Comparison of ENCODE assay signal across 8 mouse cellular contexts in the genomic region with DNA sequence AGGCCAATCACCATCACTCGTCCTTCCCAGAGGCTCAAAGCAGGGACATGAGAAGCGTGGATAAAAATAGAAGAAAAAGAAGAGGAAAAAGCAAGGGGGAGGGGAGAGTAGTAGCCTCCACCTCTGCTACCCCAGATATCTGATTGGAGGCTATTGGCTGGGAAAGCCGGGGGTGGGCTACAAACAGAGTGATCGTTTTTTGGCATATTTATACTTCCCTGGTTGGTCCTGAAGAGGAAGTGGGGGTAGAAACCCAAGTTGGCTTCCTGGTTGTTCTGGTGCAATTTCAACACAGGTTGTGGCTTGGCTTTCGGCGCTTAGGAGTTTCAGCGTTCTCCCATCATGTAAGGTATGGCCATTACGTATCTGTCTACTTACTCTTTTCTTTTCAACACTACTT. TPM values are rescaled to one million over a fixed set of nuclear protein-coding genes. Genes with fewer than 3 reads are reported as not detected.
DNase-seq lines count a peak whose midpoint lies in the region; ATAC-seq and TF ChIP-seq lines count a peak whose summit lies in the region.

A gene (plus strand): TSS at position 234 of the 400 bp plus-strand sequence.

- peak; percentile 33 for DNase-seq in adrenal gland, adult 2 months
- DNase-seq in adrenal gland, adult 18-20 months (ENCODE audit: low spot score in 2 of 2): no peak
- no peak for DNase-seq in ES-E14 (ENCODE audit: low read depth, low spot score)
- no peak for DNase-seq in heart, postnatal 25 days (ENCODE audit: low spot score)
- DNase-seq in midbrain, postnatal 0 days (ENCODE audit: low spot score): peak; percentile 9
- DNase-seq in right cerebral cortex, postnatal 25 days: no peak

- intact Hi-C loops in heart, postnatal 25 days (cut with DNase I): loop anchor here (5.0 kb wide), 1 partner anchor 41 kb away; a partner anchor contains a TSS

- peaks cover 0 to 3% of the 10 kb centered on the region in 2 experiments; a peak in 1 of 4 replicates for H3K4me1 ChIP-seq in ES-E14 (ENCODE audit: control insufficient read depth in 2 of 2, insufficient read depth in 2 of 2, low read length in 2 of 2, poor library complexity in 1 of 2)
- peaks cover 82% of the 10 kb centered on the region for H3K4me1 ChIP-seq in erythroblast, embryonic 14.5 days (ENCODE audit: control insufficient read depth)
- peaks cover 7% of the 10 kb centered on the region for H3K4me1 ChIP-seq in limb, embryonic 15.5 days
- H3K4me1 ChIP-seq in midbrain, postnatal 0 days (ENCODE audit: insufficient read depth, low read length): peaks cover 18% of the 10 kb centered on the region

- WGBS in limb, embryonic 15.5 days: 5% methylated on average over 8 of the region's 8 CpGs
- 34% methylated on average over 8 of the region's 8 CpGs for WGBS in midbrain, postnatal 0 days

- no peak for TF ChIP-seq CTCF in midbrain, postnatal 0 days (IDR thresholded peaks at IDR 0.05)

- ATAC-seq in limb, embryonic 15.5 days (ENCODE audit: insufficient number of reproducible peaks, low FRiP score, low TSS enrichment, low read depth): no peak
- ATAC-seq in midbrain, postnatal 0 days (ENCODE audit: low FRiP score): no peak

- peak within 1 kb of the TSS; percentile 87 for H3K9ac ChIP-seq in ES-E14 (ENCODE audit: insufficient read depth, low read depth, low read length, poor library complexity, severe bottlenecking)
- peak within 1 kb of the TSS; percentile 86 for H3K9ac ChIP-seq in limb, embryonic 15.5 days
- H3K9ac ChIP-seq in midbrain, postnatal 0 days (replicated peaks; ENCODE audit: low read length, poor library complexity, severe bottlenecking): peak within 1 kb of the TSS; percentile 99

- no peak within 1 kb of the TSS for H3K27ac ChIP-seq in ES-E14 (ENCODE audit: insufficient read depth, low read depth, low read length, poor library complexity, severe bottlenecking)
- peak within 1 kb of the TSS; percentile 94 for H3K27ac ChIP-seq in limb, embryonic 15.5 days
- peak within 1 kb of the TSS; percentile 99 for H3K27ac ChIP-seq in midbrain, postnatal 0 days (ENCODE audit: low read depth, low read length)

- in situ Hi-C loops in ES-E14 (cut with MboI; ENCODE audit: low sequenced_read_pairs in 2 of 2, unreplicated experiment in 2 of 2): no loop called here

- no peaks in the 10 kb centered on the region for H3K9me3 ChIP-seq in ES-E14 (ENCODE audit: control insufficient read depth, insufficient read depth, low read depth, low read length)
- no peaks in the 10 kb centered on the region for H3K9me3 ChIP-seq in erythroblast, embryonic 14.5 days (ENCODE audit: control insufficient read depth, low read length)
- no peaks in the 10 kb centered on the region for H3K9me3 ChIP-seq in limb, embryonic 15.5 days
- no peaks in the 10 kb centered on the region for H3K9me3 ChIP-seq in midbrain, postnatal 0 days (ENCODE audit: low read length)

- peak within 1 kb of the TSS; percentile 70 for H3K4me2 ChIP-seq in limb, embryonic 15.5 days
- H3K4me2 ChIP-seq in midbrain, postnatal 0 days (ENCODE audit: low read depth, low read length, poor library complexity, severe bottlenecking): peak within 1 kb of the TSS; percentile 61

- H3K36me3 ChIP-seq in ES-E14 (ENCODE audit: control insufficient read depth, insufficient read depth, low read length, poor library complexity, severe bottlenecking): no peaks in the 10 kb centered on the region
- H3K36me3 ChIP-seq in erythroblast, embryonic 14.5 days (ENCODE audit: control insufficient read depth): peaks cover 24% of the 10 kb centered on the region
- peaks cover 7% of the 10 kb centered on the region; the same call in 1 of the 2 replicates for H3K36me3 ChIP-seq in limb, embryonic 15.5 days
- no peaks in the 10 kb centered on the region for H3K36me3 ChIP-seq in midbrain, postnatal 0 days (ENCODE audit: insufficient read depth, low read length)

- no peaks in the 10 kb centered on the region for H3K27me3 ChIP-seq in erythroblast, embryonic 14.5 days (ENCODE audit: control insufficient read depth)
- no peaks in the 10 kb centered on the region for H3K27me3 ChIP-seq in limb, embryonic 15.5 days
- H3K27me3 ChIP-seq in midbrain, postnatal 0 days (ENCODE audit: insufficient read depth, low read length): no peaks in the 10 kb centered on the region

- H3K4me3 ChIP-seq in ES-E14 (ENCODE audit: insufficient read depth in 1 of 2, low read depth in 1 of 2, low read length in 2 of 2, poor library complexity in 1 of 2, severe bottlenecking in 1 of 2): peak within 1 kb of the TSS; percentile 69 to 93
- H3K4me3 ChIP-seq in erythroblast, embryonic 14.5 days (replicated peaks): peak within 1 kb of the TSS; percentile 87
- H3K4me3 ChIP-seq in limb, embryonic 15.5 days: peak within 1 kb of the TSS; percentile 85
- peak within 1 kb of the TSS; percentile 85 for H3K4me3 ChIP-seq in midbrain, postnatal 0 days (ENCODE audit: low read depth, low read length)

TF ChIP-seq in ES-E14, 5 proteins besides CTCF, POLR2A, EP300 and RAD21:
- no peak for TF ChIP-seq HCFC1 (IDR thresholded peaks at IDR 0.05; ENCODE audit: borderline replicate concordance, insufficient read depth, low read length)
- TF ChIP-seq ZC3H11A (IDR thresholded peaks at IDR 0.05; ENCODE audit: borderline replicate concordance, low read depth, low read length): no peak
- TF ChIP-seq MAFK (IDR thresholded peaks at IDR 0.05; ENCODE audit: insufficient read depth, low read depth, low read length): no peak

RNA-seq across cellular contexts. Expression of the gene that starts here (rescaled TPM):
- total RNA-seq in adrenal gland, adult 2 months (2021): 10 to 100 TPM in 1 of 2 experiments, 1 to 10 TPM in 1; 5.3 to 14.1 TPM
- 1.3 and 1.7 TPM in 2 replicates for polyA plus RNA-seq in adrenal gland, adult 2 months (2012; rRNA removed)
- 1 to 10 TPM; 5.9 to 6.0 TPM for total RNA-seq in adrenal gland, adult 18-20 months (2021)
- 2.7 and 5.0 TPM in 2 replicates for total RNA-seq in ES-E14 (2012; rRNA removed)
- 0.05 and 0.09 TPM in 2 replicates for polyA plus RNA-seq in erythroblast, embryonic 14.5 days (2012)
- 10 to 100 TPM; 39.1 to 45.6 TPM for total RNA-seq in heart, postnatal 25 days (2021)
- polyA plus RNA-seq in limb, embryonic 15.5 days (2015; fragmentation: Nextera tagmentation; extraction: Ambion mirVana): 21.9 and 25.3 TPM in 2 replicates
- 147 and 164 TPM in 2 replicates for total RNA-seq in midbrain, postnatal 0 days (2014; rRNA removed)
- 84.1 and 99.2 TPM in 2 replicates for polyA plus RNA-seq in midbrain, postnatal 0 days (2015; fragmentation: Nextera tagmentation; extraction: Ambion mirVana)

Comparison
In these comparisons a context has a peak if more than half of its experiments do, and no peak if none do; other contexts are left out.
1. DNase-seq: peak in adrenal gland, adult 2 months (single experiment) and midbrain, postnatal 0 days (single experiment); none in adrenal gland, adult 18-20 months (0 of 2), ES-E14 (single experiment), heart, postnatal 25 days (single experiment) and right cerebral cortex, postnatal 25 days (single experiment).
2. Peak in every context shown above with its lines, with median percentiles within 50 percentile points of each other: H3K4me3 ChIP-seq and H3K9ac ChIP-seq.